Comparison of ENCODE assay signal across 27 mouse cellular contexts in genomic region chr1:87309621-87310020, GRCm38 (mm10). TPM values are rescaled to one million over a fixed set of nuclear protein-coding genes. Genes with fewer than 3 reads are reported as not detected.
A peak's percentile ranks its signal among the peaks of the same experiment; 100 is the strongest.
DNase-seq lines count a peak whose midpoint lies in the region; ATAC-seq lines count a peak whose summit lies in the region.
"Had no signal": no experiment of that assay in that cellular context is flagged by ENCODE, and none has a peak within 500 bp of the region (broad histone marks: within the 10 kb centered on the region; RNA-seq: fewer than 3 reads in every experiment).

No protein-coding gene starts in this region.

- 76% methylated on average over 16 of the region's 16 CpGs for WGBS in kidney, embryonic 15.5 days
- 62% methylated on average over 16 of the region's 16 CpGs for WGBS in embryonic facial prominence, embryonic 10.5 days
- 75% methylated on average over 16 of the region's 16 CpGs for WGBS in liver, embryonic 11.5 days

- H3K36me3 ChIP-seq in kidney, embryonic 15.5 days: no peaks in the 10 kb centered on the region
- no peaks in the 10 kb centered on the region for H3K36me3 ChIP-seq in embryonic facial prominence, embryonic 10.5 days (replicated peaks)
- H3K36me3 ChIP-seq in liver, embryonic 11.5 days (ENCODE audit: control insufficient read depth, insufficient read depth, low read length): no peaks in the 10 kb centered on the region
- H3K36me3 ChIP-seq: embryonic facial prominence, embryonic 12.5 days; forebrain, embryonic 15.5 days; heart, embryonic 10.5 days; heart, embryonic 15.5 days; hindbrain, embryonic 12.5 days; liver, embryonic 15.5 days; lung, embryonic 15.5 days; midbrain, embryonic 12.5 days had no signal

- no peak overlapping the region for H3K27ac ChIP-seq in kidney, embryonic 15.5 days
- H3K27ac ChIP-seq in embryonic facial prominence, embryonic 10.5 days (replicated peaks): no peak overlapping the region
- no peak overlapping the region for H3K27ac ChIP-seq in liver, embryonic 11.5 days (ENCODE audit: low read depth, low read length)
- H3K27ac ChIP-seq: embryonic facial prominence, embryonic 12.5 days; forebrain, embryonic 15.5 days; heart, embryonic 10.5 days; heart, embryonic 15.5 days; hindbrain, embryonic 12.5 days; liver, embryonic 15.5 days; lung, embryonic 15.5 days; midbrain, embryonic 12.5 days had no signal

- no peaks in the 10 kb centered on the region for H3K4me1 ChIP-seq in kidney, embryonic 15.5 days
- peaks cover 6% of the 10 kb centered on the region for H3K4me1 ChIP-seq in embryonic facial prominence, embryonic 10.5 days
- H3K4me1 ChIP-seq in liver, embryonic 11.5 days (replicated peaks; ENCODE audit: control insufficient read depth, insufficient read depth, low read length): no peaks in the 10 kb centered on the region
- H3K4me1 ChIP-seq: forebrain, embryonic 15.5 days; heart, embryonic 15.5 days; hindbrain, embryonic 12.5 days; liver, embryonic 15.5 days; lung, embryonic 15.5 days; midbrain, embryonic 12.5 days had no signal

- no peak for ATAC-seq in kidney, embryonic 15.5 days (replicated peaks; ENCODE audit: low FRiP score)
- ATAC-seq in liver, embryonic 11.5 days (replicated peaks; ENCODE audit: low FRiP score): no peak
- ATAC-seq: forebrain, embryonic 15.5 days had no signal

- no peak overlapping the region for H3K4me2 ChIP-seq in kidney, embryonic 15.5 days
- no peak overlapping the region for H3K4me2 ChIP-seq in liver, embryonic 11.5 days
- H3K4me2 ChIP-seq: embryonic facial prominence, embryonic 12.5 days; forebrain, embryonic 15.5 days; heart, embryonic 15.5 days; hindbrain, embryonic 12.5 days; liver, embryonic 15.5 days; lung, embryonic 15.5 days; midbrain, embryonic 12.5 days had no signal

- H3K9ac ChIP-seq in kidney, embryonic 15.5 days: no peak overlapping the region
- no peak overlapping the region for H3K9ac ChIP-seq in liver, embryonic 11.5 days (ENCODE audit: low read depth, low read length)
- H3K9ac ChIP-seq: embryonic facial prominence, embryonic 12.5 days; forebrain, embryonic 15.5 days; heart, embryonic 15.5 days; hindbrain, embryonic 12.5 days; liver, embryonic 15.5 days; lung, embryonic 15.5 days; midbrain, embryonic 12.5 days had no signal

- no peaks in the 10 kb centered on the region for H3K9me3 ChIP-seq in kidney, embryonic 15.5 days (replicated peaks)
- H3K9me3 ChIP-seq in embryonic facial prominence, embryonic 10.5 days: no peaks in the 10 kb centered on the region
- H3K9me3 ChIP-seq in liver, embryonic 11.5 days (ENCODE audit: control insufficient read depth, low read length): no peaks in the 10 kb centered on the region
- H3K9me3 ChIP-seq: embryonic facial prominence, embryonic 12.5 days; forebrain, embryonic 15.5 days; heart, embryonic 10.5 days; heart, embryonic 15.5 days; hindbrain, embryonic 12.5 days; liver, embryonic 15.5 days; lung, embryonic 15.5 days; midbrain, embryonic 12.5 days had no signal

- peak; percentile 49 for DNase-seq in kidney, adult 11 months
- no peak for DNase-seq in kidney, postnatal 4 days
- peak; percentile 40 to 63 for DNase-seq in kidney, postnatal 36 days
- peak; percentile 38 for DNase-seq in ZHBTc4 (ENCODE audit: low read depth, low spot score)
- peak; percentile 14 for DNase-seq in embryonic facial prominence, embryonic 10.5 days (ENCODE audit: low spot score)
- no peak for DNase-seq in adrenal gland, adult 2 months
- DNase-seq in liver, embryonic 11.5 days (ENCODE audit: low spot score): no peak
- DNase-seq: adrenal gland, postnatal 14 days; cerebellum, adult 11-12 months; cerebellum, adult 9-11 months; gastrocnemius, postnatal 25 days; heart, adult 11 months; liver; retina, postnatal 1 day; right cerebral cortex, postnatal 14 days; thymus, postnatal 4 days had no signal

- no peak overlapping the region for H3K4me3 ChIP-seq in kidney, embryonic 15.5 days (replicated peaks)
- no peak overlapping the region for H3K4me3 ChIP-seq in embryonic facial prominence, embryonic 10.5 days
- no peak overlapping the region for H3K4me3 ChIP-seq in liver, embryonic 11.5 days (ENCODE audit: low read depth, low read length)
- H3K4me3 ChIP-seq: embryonic facial prominence, embryonic 12.5 days; forebrain, embryonic 15.5 days; heart, embryonic 10.5 days; heart, embryonic 15.5 days; hindbrain, embryonic 12.5 days; liver, embryonic 15.5 days; lung, embryonic 15.5 days; midbrain, embryonic 12.5 days had no signal

- H3K27me3 ChIP-seq in kidney, embryonic 15.5 days: no peaks in the 10 kb centered on the region
- no peaks in the 10 kb centered on the region for H3K27me3 ChIP-seq in embryonic facial prominence, embryonic 10.5 days (replicated peaks; ENCODE audit: low read depth, poor library complexity, severe bottlenecking)
- no peaks in the 10 kb centered on the region for H3K27me3 ChIP-seq in liver, embryonic 11.5 days (replicated peaks; ENCODE audit: control insufficient read depth, insufficient read depth, low read length)
- H3K27me3 ChIP-seq: embryonic facial prominence, embryonic 12.5 days; forebrain, embryonic 15.5 days; heart, embryonic 15.5 days; hindbrain, embryonic 12.5 days; liver, embryonic 15.5 days; lung, embryonic 15.5 days; midbrain, embryonic 12.5 days had no signal

RNA-seq across cellular contexts. Expression of gene Gigyf2, which starts 17.2 kb away (rescaled TPM):
- polyA plus RNA-seq in kidney, embryonic 15.5 days (2015; fragmentation: Nextera tagmentation; extraction: Ambion mirVana): 60.7 and 64.8 TPM in 2 replicates
- 49.7 and 55.2 TPM in 2 replicates for polyA plus RNA-seq in embryonic facial prominence, embryonic 10.5 days (2016; fragmentation: Nextera tagmentation; extraction: Ambion mirVana)
- 10 to 100 TPM; 66.6 to 95.5 TPM for total RNA-seq in adrenal gland, adult 2 months (2021)
- 17.0 and 24.7 TPM in 2 replicates for polyA plus RNA-seq in adrenal gland, adult 2 months (2012; rRNA removed)
- polyA plus RNA-seq in liver, embryonic 11.5 days (2014; fragmentation: Nextera tagmentation; extraction: Ambion mirVana): 35.1 and 40.4 TPM in 2 replicates

RNA-seq across cellular contexts. Expression of gene Efhd1, which starts 45.5 kb away (rescaled TPM):
- 5.7 and 5.8 TPM in 2 replicates for polyA plus RNA-seq in kidney, embryonic 15.5 days (2015; fragmentation: Nextera tagmentation; extraction: Ambion mirVana)
- 0.69 and 0.77 TPM in 2 replicates for polyA plus RNA-seq in embryonic facial prominence, embryonic 10.5 days (2016; fragmentation: Nextera tagmentation; extraction: Ambion mirVana)
- total RNA-seq in adrenal gland, adult 2 months (2021): 100 to 1,000 TPM; 337 to 341 TPM
- polyA plus RNA-seq in adrenal gland, adult 2 months (2012; rRNA removed): 579 and 581 TPM in 2 replicates
- polyA plus RNA-seq in liver, embryonic 11.5 days (2014; fragmentation: Nextera tagmentation; extraction: Ambion mirVana): not detected in 2 replicates
- total RNA-seq: megakaryocyte progenitor cell, adult 5-6 weeks; monocyte, adult 5-6 weeks had no signal

Comparison
In these comparisons a context has a peak if more than half of its experiments do, and no peak if none do; other contexts are left out.
1. DNase-seq: peak in kidney, adult 11 months (single experiment), kidney, postnatal 36 days (2 of 2), ZHBTc4 (single experiment) and embryonic facial prominence, embryonic 10.5 days (single experiment); none in kidney, postnatal 4 days (0 of 2), adrenal gland, adult 2 months (single experiment) and liver, embryonic 11.5 days (single experiment).
2. RNA of gene Efhd1, which starts 45.5 kb away (polyA plus RNA-seq): 579 to 581 TPM in adrenal gland, adult 2 months; 5.7 to 5.8 TPM in kidney, embryonic 15.5 days, 0.69 to 0.77 TPM in embryonic facial prominence, embryonic 10.5 days and not detected in liver, embryonic 11.5 days; every median in the first group is over 10 times any median in the second.